Mouse (Mus musculus) liver, embryonic 13.5 days (tissue): ENCODE measurements around the gene Fbxl12. TPM values are rescaled to one million over a fixed set of nuclear protein-coding genes. Genes with fewer than 3 reads are reported as not detected.
A peak's percentile ranks its signal among the peaks of the same experiment; 100 is the strongest.

ENCODE experiments used
- ATAC-seq: fragments of 200-750 bp; cut with Nextera tagmentation; 2 replicates; pipeline ENCODE4 v1.8.0; 2017; ENCODE audit warnings: low read depth, mild to moderate bottlenecking, moderate number of reproducible peaks, moderate library complexity
- DNase-seq: peaks from one replicate; pipeline ENCODE4 v3.0.0; 2022
- H3K27ac ChIP-seq: fragments of 300-500 bp; sonication (generic); 2 replicates; pipeline ENCODE4 v1.5.1; 2015; ENCODE audit warnings: moderate library complexity, mild to moderate bottlenecking, inconsistent platforms
- H3K27me3 ChIP-seq: fragments of 300-500 bp; sonication (generic); 2 replicates; pipeline ENCODE4 v1.6.1; 2015; ENCODE audit warnings: mild to moderate bottlenecking, inconsistent platforms
- H3K36me3 ChIP-seq: fragments of 300-500 bp; sonication (generic); 2 replicates; pipeline ENCODE4 v1.6.1; 2015; ENCODE audit warnings: mild to moderate bottlenecking, inconsistent platforms
- H3K4me1 ChIP-seq: fragments of 300-500 bp; sonication (generic); replicated peaks from 2 replicates; pipeline ENCODE4 v1.6.1; 2015; ENCODE audit warnings: inconsistent platforms
- H3K4me2 ChIP-seq: fragments of 300-500 bp; sonication (generic); 2 replicates; pipeline ENCODE4 v1.6.1; 2015; ENCODE audit warnings: inconsistent platforms, mild to moderate bottlenecking, moderate library complexity
- H3K4me3 ChIP-seq: fragments of 300-500 bp; sonication (generic); replicated peaks from 2 replicates; pipeline ENCODE4 v1.5.1; 2015; ENCODE audit warnings: mild to moderate bottlenecking, inconsistent platforms
- H3K9ac ChIP-seq: fragments of 300-500 bp; sonication (generic); 2 replicates; pipeline ENCODE4 v1.6.1; 2015; ENCODE audit warnings: mild to moderate bottlenecking, inconsistent platforms
- H3K9me3 ChIP-seq: fragments of 300-500 bp; sonication (generic); replicated peaks from 2 replicates; pipeline ENCODE4 v1.6.1; 2016; ENCODE audit warnings: inconsistent platforms
- WGBS: fragments of 180-500 bp; shearing (Covaris S2); methylation state at CpG from one replicate; pipeline ENCODE4 v1.1.7; 2015; ENCODE audit not compliant: insufficient replicate concordance; 5-methylcytosine and 5-hydroxymethylcytosine counted together
- polyA plus RNA-seq: library from polyadenylated mRNA; unstranded; fragments of >200 nt; fragmentation: Nextera tagmentation; extraction: Ambion mirVana; gene quantifications from 2 replicates; pipeline ENCODE4 v1.2.1, GENCODE M21; 2015

The Fbxl12 gene
- polyA plus RNA-seq, 1 experiment from 2014 or later, result 4.0 TPM

GRCm38 (mm10) chr9:20668065-20668464 lies 23.5 kb upstream of the Fbxl12 start:
- Histone ChIP-seq H3K9ac (no peak overlapping the region), H3K27me3 (no peaks in the 10 kb centered on the region), H3K4me3 (no peak overlapping the region), H3K9me3 (no peaks in the 10 kb centered on the region), H3K27ac (no peak overlapping the region), H3K4me2 (no peak overlapping the region), H3K36me3 (peaks cover 17% of the 10 kb centered on the region), H3K4me1 (peaks cover 21% of the 10 kb centered on the region)
- 88% methylated on average over 22 of the region's 22 CpGs for WGBS
- ATAC-seq (no peak), DNase-seq (no peak)

GRCm38 (mm10) chr9:20666510-20667034 lies 22.0 kb upstream of the Fbxl12 start:
- DNase-seq (no peak), ATAC-seq (peak; percentile 64)
- peak overlapping the region; percentile 10 for H3K4me2 ChIP-seq
- H3K4me1 ChIP-seq, result peaks cover 21% of the 10 kb centered on the region
- peaks cover 31% of the 10 kb centered on the region for H3K36me3 ChIP-seq
- WGBS, result 5% methylated on average over 7 of the region's 7 CpGs
- no peaks in the 10 kb centered on the region for H3K27me3 ChIP-seq
- no peaks in the 10 kb centered on the region for H3K9me3 ChIP-seq
- no peak overlapping the region for H3K4me3 ChIP-seq
- H3K9ac ChIP-seq, result 0 out of 2 replicates have a peak overlapping the region, but pooled peaks have one; percentile 15
- H3K27ac ChIP-seq, result no peak overlapping the region

- DNase-seq, result no peak
- no peak overlapping the region for H3K27ac ChIP-seq
- no peak for ATAC-seq
- no peaks in the 10 kb centered on the region for H3K27me3 ChIP-seq
- peaks cover 21% of the 10 kb centered on the region for H3K4me1 ChIP-seq
- H3K9me3 ChIP-seq, result no peaks in the 10 kb centered on the region
- no peak overlapping the region for H3K4me3 ChIP-seq
- H3K4me2 ChIP-seq, result no peak overlapping the region
- H3K36me3 ChIP-seq, result peaks cover 38% of the 10 kb centered on the region
- 32% methylated on average over 8 of the region's 8 CpGs for WGBS
- 0 out of 2 replicates have a peak overlapping the region, but pooled peaks have one; percentile 15 for H3K9ac ChIP-seq
Observed at GRCm38 (mm10) chr9:20665925-20666324, 21.4 kb upstream of the Fbxl12 start.

GRCm38 (mm10) chr9:20664982-20665637 lies 20.5 kb upstream of the Fbxl12 start:
- peaks cover 21% of the 10 kb centered on the region for H3K4me1 ChIP-seq
- peaks cover 46% of the 10 kb centered on the region for H3K36me3 ChIP-seq
- WGBS, result 82% methylated on average over 5 of the region's 5 CpGs
- no peak overlapping the region for H3K27ac ChIP-seq
- H3K9me3 ChIP-seq, result no peaks in the 10 kb centered on the region
- H3K4me2 ChIP-seq, result no peak overlapping the region
- no peak for ATAC-seq
- H3K27me3 ChIP-seq, result no peaks in the 10 kb centered on the region
- no peak overlapping the region for H3K9ac ChIP-seq
- no peak overlapping the region for H3K4me3 ChIP-seq
- DNase-seq, result no peak

- DNase-seq, result no peak
- no peak overlapping the region for H3K27ac ChIP-seq
- H3K9ac ChIP-seq, result no peak overlapping the region
- peaks cover 54% of the 10 kb centered on the region for H3K36me3 ChIP-seq
- no peaks in the 10 kb centered on the region for H3K9me3 ChIP-seq
- no peak for ATAC-seq
- 75% methylated on average over 2 of the region's 2 CpGs for WGBS
- no peak overlapping the region for H3K4me2 ChIP-seq
- peaks cover 21% of the 10 kb centered on the region for H3K4me1 ChIP-seq
- no peak overlapping the region for H3K4me3 ChIP-seq
- H3K27me3 ChIP-seq, result no peaks in the 10 kb centered on the region
Observed at GRCm38 (mm10) chr9:20664366-20664765, 19.8 kb upstream of the Fbxl12 start.

- H3K4me3 ChIP-seq, result no peak overlapping the region
- 82% methylated on average over 2 of the region's 2 CpGs for WGBS
- H3K9ac ChIP-seq, result no peak overlapping the region
- DNase-seq (no peak), ATAC-seq (no peak)
- peaks cover 58% of the 10 kb centered on the region for H3K36me3 ChIP-seq
- H3K4me2 ChIP-seq, result no peak overlapping the region
- no peaks in the 10 kb centered on the region for H3K27me3 ChIP-seq
- no peak overlapping the region for H3K27ac ChIP-seq
- H3K9me3 ChIP-seq, result no peaks in the 10 kb centered on the region
- peaks cover 21% of the 10 kb centered on the region for H3K4me1 ChIP-seq
Observed at GRCm38 (mm10) chr9:20663956-20664355, 19.4 kb upstream of the Fbxl12 start.

- Histone ChIP-seq H3K4me3 (no peak overlapping the region), H3K9ac (no peak overlapping the region), H3K9me3 (no peaks in the 10 kb centered on the region), H3K4me1 (peaks cover 21% of the 10 kb centered on the region), H3K27me3 (no peaks in the 10 kb centered on the region), H3K4me2 (no peak overlapping the region), H3K36me3 (peaks cover 68% of the 10 kb centered on the region), H3K27ac (no peak overlapping the region)
- no peak for DNase-seq
- no peak for ATAC-seq
- 93% methylated on average over 8 of the region's 8 CpGs for WGBS
Observed at GRCm38 (mm10) chr9:20662874-20663273, 18.3 kb upstream of the Fbxl12 start.

GRCm38 (mm10) chr9:20662325-20662724 lies 17.8 kb upstream of the Fbxl12 start:
- H3K27ac ChIP-seq, result no peak overlapping the region
- ATAC-seq, result no peak
- H3K36me3 ChIP-seq, result peaks cover 74% of the 10 kb centered on the region

GRCm38 (mm10) chr9:20657546-20657945 lies 13.0 kb upstream of the Fbxl12 start:
- ATAC-seq, result no peak
- no peak for DNase-seq
- no peaks in the 10 kb centered on the region for H3K9me3 ChIP-seq
- H3K4me2 ChIP-seq, result no peak overlapping the region
- no peaks in the 10 kb centered on the region for H3K27me3 ChIP-seq
- peaks cover 30% of the 10 kb centered on the region for H3K4me1 ChIP-seq
- H3K36me3 ChIP-seq, result peaks cover 92% of the 10 kb centered on the region
- H3K27ac ChIP-seq, result no peak overlapping the region
- no peak overlapping the region for H3K9ac ChIP-seq
- 83% methylated on average over 3 of the region's 3 CpGs for WGBS
- no peak overlapping the region for H3K4me3 ChIP-seq

More at GRCm38 (mm10) chr9:20662325-20662724, 17.8 kb upstream of the Fbxl12 start:
- Histone ChIP-seq H3K9ac (no peak overlapping the region), H3K9me3 (no peaks in the 10 kb centered on the region), H3K4me2 (no peak overlapping the region), H3K27me3 (no peaks in the 10 kb centered on the region), H3K4me3 (no peak overlapping the region), H3K4me1 (peaks cover 25% of the 10 kb centered on the region)
- no peak for DNase-seq
- WGBS, result 49% methylated on average over 3 of the region's 3 CpGs

GRCm38 (mm10) chr9:20653859-20654258 lies 9.3 kb upstream of the Fbxl12 start:
- WGBS, result 82% methylated on average over 3 of the region's 3 CpGs
- ATAC-seq (no peak), DNase-seq (no peak)
- H3K4me2 ChIP-seq, result peak overlapping the region; percentile 88
- H3K36me3 ChIP-seq, result peaks cover 59% of the 10 kb centered on the region
- H3K27ac ChIP-seq, result no peak overlapping the region
- no peaks in the 10 kb centered on the region for H3K9me3 ChIP-seq
- H3K9ac ChIP-seq, result peak overlapping the region; percentile 62; the same call in 1 of the 2 replicates
- H3K27me3 ChIP-seq, result no peaks in the 10 kb centered on the region
- H3K4me1 ChIP-seq, result peaks cover 55% of the 10 kb centered on the region
- peak overlapping the region; percentile 93 for H3K4me3 ChIP-seq

GRCm38 (mm10) chr9:20652260-20652658 lies 7.7 kb upstream of the Fbxl12 start:
- ATAC-seq (peak; percentile 12), DNase-seq (no peak)
- Histone ChIP-seq H3K4me3 (peak overlapping the region; percentile 93), H3K9ac (peak overlapping the region; percentile 93), H3K27ac (peak overlapping the region; percentile 67), H3K4me2 (peak overlapping the region; percentile 88), H3K4me1 (peaks cover 61% of the 10 kb centered on the region), H3K36me3 (peaks cover 57% of the 10 kb centered on the region), H3K27me3 (no peaks in the 10 kb centered on the region), H3K9me3 (no peaks in the 10 kb centered on the region)
- under 1% methylated on average over 25 of the region's 25 CpGs for WGBS
